Mouse (Mus musculus) cerebellum, adult 2 months (tissue): ENCODE results near the gene Hs2st1.

ENCODE experiments used
- CTCF ChIP-seq: fragments of 200-500 bp; IDR thresholded peaks from 2 replicates; pipeline ENCODE4 v1.5.1; 2011; ENCODE audit warnings: low read depth, mild to moderate bottlenecking, control low read depth, low read length, moderate library complexity, borderline replicate concordance; ENCODE audit not compliant: insufficient read depth
- POLR2A ChIP-seq: fragments of 200-500 bp; IDR thresholded peaks from 2 replicates; pipeline ENCODE4 v1.6.1; 2011; ENCODE audit warnings: low read length, control low read depth, borderline replicate concordance; ENCODE audit not compliant: insufficient read depth

DNA sequence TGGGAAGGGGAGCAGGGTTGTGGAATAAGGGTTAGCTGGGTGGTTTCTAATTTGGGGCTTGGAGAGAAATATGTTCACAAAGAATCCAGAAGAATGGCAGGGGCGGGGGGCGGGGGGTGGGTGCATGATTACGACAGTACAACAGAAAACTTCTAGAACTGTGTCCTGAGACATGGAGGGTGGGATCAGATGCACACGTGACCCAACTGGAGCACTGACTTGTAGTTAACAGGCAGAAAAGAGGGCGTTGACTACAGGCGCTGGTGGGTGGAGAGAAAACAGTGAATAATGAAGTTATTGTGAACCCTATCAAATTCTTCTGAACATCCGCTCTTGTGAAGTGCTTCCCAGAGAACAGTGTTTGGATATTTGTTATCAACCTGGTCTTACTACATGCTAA lies 6.1 kb downstream of the Hs2st1 start:
- TF ChIP-seq CTCF: no peak
- no peak for TF ChIP-seq POLR2A
